Mouse (Mus musculus) heart, postnatal 0 days (tissue): Measurements from ENCODE around the gene Olfr1406.

Experiments used
- CTCF ChIP-seq: IDR thresholded peaks from 2 replicates; pipeline ENCODE4 v1.5.1; 2016; ENCODE audit warnings: antibody characterized with exemption, control low read depth, low read depth
- EP300 ChIP-seq: IDR thresholded peaks from 2 replicates; pipeline ENCODE4 v1.6.1; 2016; ENCODE audit warnings: antibody characterized with exemption, low read depth

- TF ChIP-seq CTCF (no peak), EP300 (no peak)
These were observed 26.0 kb upstream of the Olfr1406 start for GRCm38 (mm10) chr1:173216481-173216880.
